Mouse (Mus musculus): Measurements from ENCODE around the gene Ifitm6. TPM values are rescaled to one million over a fixed set of nuclear protein-coding genes. Genes with fewer than 3 reads are reported as not detected.

Gene Ifitm6
- total RNA-seq, 2 experiments from 2014 or later, result 1,518 to 1,773 TPM

- ATAC-seq (ENCODE audit: poor library complexity, severe bottlenecking), result no peak
Observed at GRCm38 (mm10) chr7:141010593-141010992, 7.1 kb downstream of the Ifitm6 start, which contains the start of gene Ifitm3. Ifitm3 (minus strand) TSS chr7:141010770.

GRCm38 (mm10) chr7:141009665-141010064 is 8.1 kb downstream of the Ifitm6 start:
- ATAC-seq (ENCODE audit: poor library complexity, severe bottlenecking), result no peak

GRCm38 (mm10) chr7:141008938-141009660 is 8.6 kb downstream of the Ifitm6 start:
- ATAC-seq (ENCODE audit: poor library complexity, severe bottlenecking), result peak; percentile 65

- ATAC-seq (ENCODE audit: poor library complexity, severe bottlenecking), result peak; percentile 54
Observed at GRCm38 (mm10) chr7:141008312-141008761, 9.4 kb downstream of the Ifitm6 start.

GRCm38 (mm10) chr7:141006914-141007313 is 10.8 kb downstream of the Ifitm6 start:
- no peak for ATAC-seq (ENCODE audit: poor library complexity, severe bottlenecking)

- peak; percentile 44 for ATAC-seq (ENCODE audit: poor library complexity, severe bottlenecking)
Observed at GRCm38 (mm10) chr7:141006446-141006845, 11.3 kb downstream of the Ifitm6 start.

- ATAC-seq (ENCODE audit: poor library complexity, severe bottlenecking), result no peak
Observed at GRCm38 (mm10) chr7:141003248-141004010, 14.3 kb downstream of the Ifitm6 start.

- ATAC-seq (ENCODE audit: poor library complexity, severe bottlenecking), result no peak
Observed at GRCm38 (mm10) chr7:141000881-141001708, 16.6 kb downstream of the Ifitm6 start.

- ATAC-seq (ENCODE audit: poor library complexity, severe bottlenecking), result peak; percentile 81
Observed at GRCm38 (mm10) chr7:140998853-140999700, 18.6 kb downstream of the Ifitm6 start.

GRCm38 (mm10) chr7:140997817-140998216 is 19.9 kb downstream of the Ifitm6 start:
- peak; percentile 79 for ATAC-seq (ENCODE audit: poor library complexity, severe bottlenecking)

GRCm38 (mm10) chr7:140991117-140991689 is 26.5 kb downstream of the Ifitm6 start:
- peak; percentile 55 for ATAC-seq (ENCODE audit: poor library complexity, severe bottlenecking)

GRCm38 (mm10) chr7:140990622-140991021 is 27.1 kb downstream of the Ifitm6 start:
- peak; percentile 85 for ATAC-seq (ENCODE audit: poor library complexity, severe bottlenecking)

GRCm38 (mm10) chr7:140990185-140990584 is 27.5 kb downstream of the Ifitm6 start:
- peak; percentile 22 for ATAC-seq (ENCODE audit: poor library complexity, severe bottlenecking)

GRCm38 (mm10) chr7:140989022-140989421 is 28.7 kb downstream of the Ifitm6 start:
- ATAC-seq (ENCODE audit: poor library complexity, severe bottlenecking), result no peak

GRCm38 (mm10) chr7:140987182-140988138 is 30.3 kb downstream of the Ifitm6 start:
- no peak for ATAC-seq (ENCODE audit: poor library complexity, severe bottlenecking)

GRCm38 (mm10) chr7:140982971-140983370 is 34.8 kb downstream of the Ifitm6 start:
- no peak for ATAC-seq (ENCODE audit: poor library complexity, severe bottlenecking)

GRCm38 (mm10) chr7:140981704-140982103 is 36.0 kb downstream of the Ifitm6 start:
- ATAC-seq (ENCODE audit: poor library complexity, severe bottlenecking), result peak; percentile 98

- ATAC-seq (ENCODE audit: poor library complexity, severe bottlenecking), result peak; percentile 78
Observed at GRCm38 (mm10) chr7:140976720-140977119, 41.0 kb downstream of the Ifitm6 start.

- no peak for ATAC-seq (ENCODE audit: poor library complexity, severe bottlenecking)
Observed at GRCm38 (mm10) chr7:140975465-140975864, 42.3 kb downstream of the Ifitm6 start.
